In genomic region chr7:109986133-109986669, GRCm38 (mm10) we compare ENCODE assay signal across 8 mouse cellular contexts. TPM values are rescaled to one million over a fixed set of nuclear protein-coding genes. Genes with fewer than 3 reads are reported as not detected.
DNase-seq lines count a peak whose midpoint lies in the region; ATAC-seq lines count a peak whose summit lies in the region.

No protein-coding gene starts in this region.

- H3K9ac ChIP-seq in hindbrain, embryonic 11.5 days (ENCODE audit: low read depth, low read length) = peak overlapping the region; percentile 65

- no peaks in the 10 kb centered on the region for H3K9me3 ChIP-seq in hindbrain, embryonic 11.5 days (ENCODE audit: control insufficient read depth, low read length)

- H3K4me3 ChIP-seq in hindbrain, embryonic 11.5 days (ENCODE audit: low read depth, low read length) = peak overlapping the region; percentile 64

- peak overlapping the region; percentile 83 for H3K27ac ChIP-seq in hindbrain, embryonic 11.5 days (ENCODE audit: low read depth, low read length)

- ATAC-seq in hindbrain, embryonic 11.5 days (ENCODE audit: low FRiP score) = peak; percentile 99

- peak overlapping the region; percentile 80 for H3K4me2 ChIP-seq in hindbrain, embryonic 11.5 days (replicated peaks; ENCODE audit: low read depth, low read length)

- DNase-seq in Muller cell, postnatal 12 days (ENCODE audit: inconsistent ontology term) = peak; percentile 100
- DNase-seq in cerebellum, adult 9-11 months = peak; percentile 99
- DNase-seq in frontal cortex, adult 2 months (ENCODE audit: extremely low spot score in 1 of 2, low spot score in 1 of 2) = peak; percentile 98 to 99
- peak; percentile 99 for DNase-seq in hindbrain, embryonic 11.5 days (ENCODE audit: low spot score)
- peak; percentile 97 to 99 for DNase-seq in layer of hippocampus, postnatal 10 days (ENCODE audit: low spot score in 2 of 2)
- peak; percentile 100 for DNase-seq in lung, postnatal 10 days
- DNase-seq in ovary, postnatal 36 days (ENCODE audit: low spot score) = peak; percentile 99
- DNase-seq in thymus, postnatal 25 days = peak; percentile 99

- WGBS in hindbrain, embryonic 11.5 days = under 1% methylated on average over 43 of the region's 43 CpGs

- no peaks in the 10 kb centered on the region for H3K4me1 ChIP-seq in hindbrain, embryonic 11.5 days (replicated peaks; ENCODE audit: control insufficient read depth, insufficient read depth, low read length)

- no peaks in the 10 kb centered on the region for H3K27me3 ChIP-seq in hindbrain, embryonic 11.5 days (ENCODE audit: control insufficient read depth, insufficient read depth, low read length)

- 0 out of 2 replicates have a peak, but pooled peaks cover 2% of the 10 kb centered on the region for H3K36me3 ChIP-seq in hindbrain, embryonic 11.5 days (ENCODE audit: control insufficient read depth, insufficient read depth, low read length)

RNA-seq across cellular contexts. Expression of gene Tmem41b, which starts 0.5 kb away (rescaled TPM):
- polyA plus RNA-seq in frontal cortex, adult 2 months (2012; rRNA removed) = 37.6 and 42.3 TPM in 2 replicates
- polyA plus RNA-seq in hindbrain, embryonic 11.5 days (2014; fragmentation: Nextera tagmentation; extraction: Ambion mirVana) = 78.4 and 84.8 TPM in 2 replicates
- 10 to 100 TPM; 52.4 to 61.5 TPM for total RNA-seq in layer of hippocampus, postnatal 10 days (2021)

RNA-seq across cellular contexts. Expression of gene Dennd5a, which starts 25.9 kb away (rescaled TPM):
- polyA plus RNA-seq in frontal cortex, adult 2 months (2012; rRNA removed) = 220 and 223 TPM in 2 replicates
- 52.5 and 57.3 TPM in 2 replicates for polyA plus RNA-seq in hindbrain, embryonic 11.5 days (2014; fragmentation: Nextera tagmentation; extraction: Ambion mirVana)
- 100 to 1,000 TPM; 139 to 164 TPM for total RNA-seq in layer of hippocampus, postnatal 10 days (2021)

RNA-seq across cellular contexts. Expression of gene Ipo7, which starts 31.9 kb away (rescaled TPM):
- 46.6 and 49.4 TPM in 2 replicates for polyA plus RNA-seq in frontal cortex, adult 2 months (2012; rRNA removed)
- polyA plus RNA-seq in hindbrain, embryonic 11.5 days (2014; fragmentation: Nextera tagmentation; extraction: Ambion mirVana) = 23.2 and 32.7 TPM in 2 replicates
- 10 to 100 TPM; 89.6 to 89.8 TPM for total RNA-seq in layer of hippocampus, postnatal 10 days (2021)

Comparison
In these comparisons a context has a peak if more than half of its experiments do, and no peak if none do; other contexts are left out.
1. Peak in every context shown above with its lines: DNase-seq, ATAC-seq, H3K4me3 ChIP-seq and H3K27ac ChIP-seq.